Mouse (Mus musculus): ENCODE results near the gene Fgfr2.
A peak's percentile ranks its signal among the peaks of the same experiment; 100 is the strongest.

Fgfr2 gene

GRCm38 (mm10) chr7:132599071-132599975, 523.8 kb downstream of the Fgfr2 start, which contains the start of gene Nkx1-2:
Nkx1-2 (minus strand) TSS chr7:132599637.
- DNase-seq (ENCODE audit: extremely low spot score, low read depth, low spot score), result no peak

- no peak for DNase-seq (ENCODE audit: extremely low spot score, low read depth, low spot score)
These were observed 525.7 kb downstream of the Fgfr2 start for GRCm38 (mm10) chr7:132597251-132598041.

GRCm38 (mm10) chr7:132596557-132597250, 526.4 kb downstream of the Fgfr2 start:
- no peak for DNase-seq (ENCODE audit: extremely low spot score, low read depth, low spot score)

- no peak for DNase-seq (ENCODE audit: extremely low spot score, low read depth, low spot score)
These were observed 527.4 kb downstream of the Fgfr2 start for GRCm38 (mm10) chr7:132595787-132596186.

GRCm38 (mm10) chr7:132594325-132594724, 528.8 kb downstream of the Fgfr2 start:
- DNase-seq (ENCODE audit: extremely low spot score, low read depth, low spot score), result no peak

GRCm38 (mm10) chr7:132593762-132594161, 529.4 kb downstream of the Fgfr2 start:
- no peak for DNase-seq (ENCODE audit: extremely low spot score, low read depth, low spot score)

GRCm38 (mm10) chr7:132589610-132590009, 533.5 kb downstream of the Fgfr2 start:
- DNase-seq (ENCODE audit: extremely low spot score, low read depth, low spot score), result no peak

- no peak for DNase-seq (ENCODE audit: extremely low spot score, low read depth, low spot score)
These were observed 536.0 kb downstream of the Fgfr2 start for GRCm38 (mm10) chr7:132587167-132587566.

GRCm38 (mm10) chr7:132585695-132586491, 537.3 kb downstream of the Fgfr2 start:
- DNase-seq (ENCODE audit: extremely low spot score, low read depth, low spot score), result no peak

GRCm38 (mm10) chr7:132581441-132581840, 541.7 kb downstream of the Fgfr2 start:
- no peak for DNase-seq (ENCODE audit: extremely low spot score, low read depth, low spot score)

- no peak for DNase-seq (ENCODE audit: extremely low spot score, low read depth, low spot score)
These were observed 542.6 kb downstream of the Fgfr2 start for GRCm38 (mm10) chr7:132580511-132580910.

GRCm38 (mm10) chr7:132576891-132577290, 546.3 kb downstream of the Fgfr2 start:
- no peak for DNase-seq (ENCODE audit: extremely low spot score, low read depth, low spot score)

GRCm38 (mm10) chr7:132576116-132576650, 547.0 kb downstream of the Fgfr2 start, which contains the start of gene Oat:
Oat (minus strand) TSS chr7:132576398.
- peak; percentile 62 for DNase-seq (ENCODE audit: extremely low spot score, low read depth, low spot score)

- DNase-seq (ENCODE audit: extremely low spot score, low read depth, low spot score), result peak; percentile 72
These were observed 547.5 kb downstream of the Fgfr2 start for GRCm38 (mm10) chr7:132575623-132576022.

GRCm38 (mm10) chr7:132574646-132575045, 548.5 kb downstream of the Fgfr2 start:
- DNase-seq (ENCODE audit: extremely low spot score, low read depth, low spot score), result no peak

- DNase-seq (ENCODE audit: extremely low spot score, low read depth, low spot score), result no peak
These were observed 549.9 kb downstream of the Fgfr2 start for GRCm38 (mm10) chr7:132573205-132573604.

- no peak for DNase-seq (ENCODE audit: extremely low spot score, low read depth, low spot score)
These were observed 550.4 kb downstream of the Fgfr2 start for GRCm38 (mm10) chr7:132572738-132573137.

GRCm38 (mm10) chr7:132571481-132571880, 551.7 kb downstream of the Fgfr2 start:
- no peak for DNase-seq (ENCODE audit: extremely low spot score, low read depth, low spot score)

- DNase-seq (ENCODE audit: extremely low spot score, low read depth, low spot score), result no peak
These were observed 553.1 kb downstream of the Fgfr2 start for GRCm38 (mm10) chr7:132570071-132570470.

GRCm38 (mm10) chr7:132568817-132569216, 554.3 kb downstream of the Fgfr2 start:
- no peak for DNase-seq (ENCODE audit: extremely low spot score, low read depth, low spot score)
